ENCODE assay signal across 14 mouse cellular contexts in the genomic region with DNA sequence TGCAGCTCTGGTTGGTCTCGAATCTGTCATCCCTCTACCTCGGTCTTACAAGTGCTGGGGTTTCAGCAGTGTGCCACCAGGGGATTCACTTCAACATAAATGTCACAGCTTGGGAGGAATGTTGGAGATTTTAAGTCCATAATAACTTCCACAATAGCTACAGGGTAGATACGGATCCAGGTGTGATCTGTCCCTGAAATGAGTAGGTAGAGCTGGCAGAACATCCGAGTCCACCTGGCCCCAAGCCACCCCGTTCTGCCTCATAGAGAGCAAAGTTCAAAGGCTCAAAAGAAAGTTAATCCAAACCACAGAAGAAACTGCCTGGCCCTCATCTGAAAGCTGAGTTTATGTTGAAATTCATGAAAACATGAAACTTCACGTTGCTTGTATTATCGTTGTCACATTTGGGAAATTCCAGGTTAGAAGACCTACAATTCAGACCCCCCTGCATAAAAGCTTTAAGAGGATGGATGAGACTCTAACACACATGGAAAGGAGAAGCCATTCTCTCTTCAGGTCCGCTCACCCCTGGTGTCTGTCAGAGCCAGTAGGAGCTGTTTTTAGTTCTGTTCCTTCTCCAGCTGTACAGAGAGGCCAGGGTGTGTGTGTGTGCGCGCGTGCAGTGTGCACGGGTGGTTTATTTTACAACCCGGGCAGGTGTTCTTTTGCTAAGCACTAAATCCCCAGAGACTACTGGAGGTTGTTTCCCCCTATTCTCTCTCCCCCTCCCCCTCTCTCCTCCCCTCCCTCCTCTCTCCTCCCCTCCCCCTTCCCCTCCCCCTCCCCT.
DNase-seq lines count a peak whose midpoint lies in the region; ATAC-seq and TF ChIP-seq lines count a peak whose summit lies in the region.
"Had no signal": no experiment of that assay in that cellular context is flagged by ENCODE, and none has a peak within 500 bp of the region (broad histone marks: within the 10 kb centered on the region; RNA-seq: fewer than 3 reads in every experiment).

No protein-coding gene starts in this region.

- peak; percentile 72 for ATAC-seq in kidney, embryonic 14.5 days (ENCODE audit: low FRiP score, low TSS enrichment)

- H3K9me3 ChIP-seq in kidney, embryonic 14.5 days (ENCODE audit: control insufficient read depth, low read length): peaks cover 3% of the 10 kb centered on the region; the same call in 1 of the 2 replicates
- H3K9me3 ChIP-seq: heart, embryonic 12.5 days; hindbrain, embryonic 15.5 days; lung, embryonic 15.5 days; midbrain, embryonic 10.5 days had no signal

- H3K27ac ChIP-seq in bone marrow, adult 2 months (ENCODE audit: control insufficient read depth, insufficient read depth, low read depth, low read length, poor library complexity): peak overlapping the region; percentile 72
- peak overlapping the region; percentile 63; the same call in 1 of the 2 replicates for H3K27ac ChIP-seq in kidney, embryonic 14.5 days (ENCODE audit: low read depth, low read length)
- H3K27ac ChIP-seq: hindbrain, embryonic 15.5 days; lung, embryonic 15.5 days; midbrain, embryonic 10.5 days had no signal

- no peak overlapping the region for H3K9ac ChIP-seq in kidney, embryonic 14.5 days (ENCODE audit: low read depth, low read length)
- H3K9ac ChIP-seq: heart, embryonic 12.5 days; hindbrain, embryonic 15.5 days; lung, embryonic 15.5 days had no signal

- intact Hi-C loops in heart, postnatal 25 days (cut with DNase I): no loop called here

- TF ChIP-seq CTCF in bone marrow, adult 2 months (IDR thresholded peaks at IDR 0.05; ENCODE audit: control insufficient read depth, insufficient read depth, low read length): no peak

- TF ChIP-seq POLR2A in bone marrow, adult 2 months (IDR thresholded peaks at IDR 0.05; ENCODE audit: borderline replicate concordance, control insufficient read depth, low read depth, low read length): no peak

- no peak overlapping the region for H3K4me3 ChIP-seq in bone marrow, adult 2 months (replicated peaks; ENCODE audit: control insufficient read depth, low read depth, low read length)
- H3K4me3 ChIP-seq in kidney, embryonic 14.5 days (ENCODE audit: low read length): no peak overlapping the region
- H3K4me3 ChIP-seq: heart, embryonic 12.5 days; hindbrain, embryonic 15.5 days; lung, embryonic 15.5 days; midbrain, embryonic 10.5 days had no signal

- WGBS in bone marrow, adult 2 months: 67% methylated on average over 13 of the region's 13 CpGs
- 42% methylated on average over 13 of the region's 13 CpGs for whole genome bisulfite sequencing in kidney, embryonic 14.5 days

- no peaks in the 10 kb centered on the region for H3K27me3 ChIP-seq in kidney, embryonic 14.5 days (ENCODE audit: control insufficient read depth, insufficient read depth, low read length)
- H3K27me3 ChIP-seq in splenic B cell, adult 2 months (ENCODE audit: control insufficient read depth, insufficient read depth, low read length, poor library complexity, severe bottlenecking): no peaks in the 10 kb centered on the region
- H3K27me3 ChIP-seq: heart, embryonic 12.5 days; hindbrain, embryonic 15.5 days; lung, embryonic 15.5 days had no signal

- peak; percentile 87 for DNase-seq in kidney, adult 11 months
- no peak for DNase-seq in kidney, postnatal 4 days
- peak; percentile 78 for DNase-seq in splenic B cell, adult 2 months (ENCODE audit: low read depth, low spot score)
- DNase-seq in adrenal gland, postnatal 25 days: no peak
- no peak for DNase-seq in layer of hippocampus, adult 11-12 months (ENCODE audit: low spot score)
- no peak for DNase-seq in heart, postnatal 25 days (ENCODE audit: low spot score)
- DNase-seq: adrenal gland, adult 8-10 months; cerebellum, adult 11-12 months had no signal

- no peaks in the 10 kb centered on the region; the same call in 1 of the 2 replicates for H3K4me1 ChIP-seq in bone marrow, adult 2 months (ENCODE audit: control insufficient read depth, insufficient read depth, low read length)
- H3K4me1 ChIP-seq in kidney, embryonic 14.5 days (ENCODE audit: control insufficient read depth, insufficient read depth, low read length): peaks cover 18% of the 10 kb centered on the region
- H3K4me1 ChIP-seq: hindbrain, embryonic 15.5 days; lung, embryonic 15.5 days had no signal

- H3K4me2 ChIP-seq in kidney, embryonic 14.5 days (replicated peaks; ENCODE audit: low read depth, low read length): no peak overlapping the region
- H3K4me2 ChIP-seq: heart, embryonic 12.5 days; hindbrain, embryonic 15.5 days; lung, embryonic 15.5 days had no signal

- no peaks in the 10 kb centered on the region for H3K36me3 ChIP-seq in kidney, embryonic 14.5 days (ENCODE audit: control insufficient read depth, insufficient read depth, low read length)
- H3K36me3 ChIP-seq in splenic B cell, adult 2 months (ENCODE audit: control insufficient read depth, insufficient read depth, low read length, poor library complexity, severe bottlenecking): no peaks in the 10 kb centered on the region
- H3K36me3 ChIP-seq: heart, embryonic 12.5 days; hindbrain, embryonic 15.5 days; lung, embryonic 15.5 days; midbrain, embryonic 10.5 days had no signal

Comparison
In these comparisons a context has a peak if more than half of its experiments do, and no peak if none do; other contexts are left out.
1. DNase-seq: peak in kidney, adult 11 months (single experiment) and splenic B cell, adult 2 months (single experiment); none in kidney, postnatal 4 days (0 of 2), adrenal gland, postnatal 25 days (single experiment), layer of hippocampus, adult 11-12 months (single experiment) and heart, postnatal 25 days (single experiment).